Mouse (Mus musculus) retina, embryonic 14.5 days (tissue): ENCODE results near the gene Prpf40b.

Source experiments
- DNase-seq: peaks from one replicate; pipeline ENCODE4 v3.0.0-alpha.2; 2015; ENCODE audit warnings: low spot score

The Prpf40b gene

DNA sequence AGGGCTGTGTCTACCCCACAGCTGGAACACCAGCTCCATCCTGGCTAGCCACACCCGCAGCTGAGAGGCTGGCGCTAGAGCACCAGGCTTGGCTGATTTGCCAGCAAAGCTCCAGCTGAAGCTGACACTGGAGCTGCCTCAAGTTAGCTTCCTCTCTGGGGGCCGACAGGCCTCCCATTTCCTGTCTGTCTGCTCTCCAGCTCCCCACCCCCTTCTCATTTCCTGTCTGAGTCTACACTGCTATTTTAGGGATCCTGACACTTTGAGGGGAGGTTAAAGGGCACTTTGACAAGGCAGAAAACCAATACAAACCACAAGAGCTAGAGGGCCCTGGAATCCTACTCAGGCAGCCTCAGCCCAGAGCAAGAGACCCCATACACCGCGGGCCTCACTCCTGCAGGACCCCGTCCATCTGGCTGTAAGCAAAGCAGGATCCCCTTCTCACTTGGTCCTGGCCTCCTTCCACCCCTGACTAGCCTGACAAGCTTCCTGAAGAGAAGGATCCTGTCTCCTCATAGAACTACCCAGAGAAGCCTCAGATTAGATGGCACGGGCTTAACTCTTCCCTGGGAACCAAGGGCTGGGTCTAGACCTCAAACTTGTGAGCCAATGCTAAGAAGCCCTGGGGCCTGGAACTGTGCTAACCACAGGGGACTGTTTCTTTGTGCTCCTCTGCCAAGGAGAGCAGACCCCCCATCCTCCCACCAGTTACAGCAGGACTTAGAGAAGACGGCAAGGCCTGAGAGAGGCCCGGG is 38.2 kb downstream of the Prpf40b start:
- DNase-seq, result no peak

DNA sequence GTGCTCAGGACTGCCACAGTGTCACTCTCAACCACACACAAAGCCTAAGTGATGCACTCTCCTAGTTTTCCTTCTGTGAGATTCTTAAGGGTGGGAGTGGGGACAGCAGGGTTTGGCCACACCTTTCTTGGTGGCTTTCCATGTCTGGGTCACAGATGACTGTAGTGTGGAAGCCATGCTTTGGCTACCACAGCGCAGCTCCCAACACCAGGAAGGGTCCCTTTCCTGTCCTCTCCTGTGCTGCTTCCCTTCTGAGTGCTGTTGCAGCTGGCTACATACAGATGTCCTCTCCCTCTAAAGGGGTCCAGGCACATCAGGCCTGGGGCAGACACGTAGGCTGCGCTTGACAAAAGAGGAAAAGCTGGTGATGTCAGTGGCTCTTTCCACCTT is 38.8 kb downstream of the Prpf40b start:
- DNase-seq, result no peak

DNA sequence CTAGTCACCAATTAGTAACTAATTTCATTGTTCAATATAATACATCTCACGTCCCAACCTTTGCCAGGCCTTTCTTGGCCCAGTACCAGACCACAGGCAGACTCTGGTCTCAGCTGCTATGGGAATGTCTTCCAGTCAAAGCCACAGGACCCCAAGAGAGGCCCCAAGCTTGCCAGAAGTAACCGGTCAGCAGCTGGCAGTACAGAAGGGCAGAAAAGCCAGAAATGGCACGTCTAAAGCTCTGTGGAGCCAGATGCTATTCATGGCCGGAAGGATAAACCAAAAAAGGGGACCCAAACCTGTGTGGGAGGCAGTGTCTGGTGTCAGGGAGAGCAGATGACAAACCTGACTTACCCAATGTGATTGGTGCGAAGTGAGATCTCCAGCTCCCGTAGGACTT is 39.6 kb downstream of the Prpf40b start:
- DNase-seq, result no peak

DNA sequence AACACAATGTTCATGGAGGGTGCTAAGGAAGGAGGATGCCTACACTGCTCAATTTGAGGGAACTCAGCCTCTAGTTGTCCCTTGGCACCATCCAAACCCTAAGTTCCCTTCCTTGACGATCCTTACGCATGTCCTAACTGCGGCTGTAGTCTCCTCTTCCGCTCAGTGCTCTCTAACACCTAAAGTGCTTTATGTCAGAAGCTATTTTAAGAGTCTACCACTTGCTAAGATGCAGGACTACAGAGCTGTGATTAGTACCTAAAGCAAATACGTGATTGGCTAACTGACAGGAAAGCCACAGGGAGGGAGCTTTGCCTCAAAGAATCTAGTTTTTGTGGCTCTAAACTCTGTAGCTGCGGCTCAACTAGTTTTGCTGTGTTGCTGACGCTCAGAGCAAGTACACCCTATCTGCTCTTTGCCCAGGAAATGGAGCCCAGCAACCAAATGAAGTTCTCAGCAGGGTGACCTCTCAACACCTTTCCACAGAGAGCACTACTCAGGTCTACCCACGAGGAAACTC is 41.0 kb downstream of the Prpf40b start:
- DNase-seq, result no peak

DNA sequence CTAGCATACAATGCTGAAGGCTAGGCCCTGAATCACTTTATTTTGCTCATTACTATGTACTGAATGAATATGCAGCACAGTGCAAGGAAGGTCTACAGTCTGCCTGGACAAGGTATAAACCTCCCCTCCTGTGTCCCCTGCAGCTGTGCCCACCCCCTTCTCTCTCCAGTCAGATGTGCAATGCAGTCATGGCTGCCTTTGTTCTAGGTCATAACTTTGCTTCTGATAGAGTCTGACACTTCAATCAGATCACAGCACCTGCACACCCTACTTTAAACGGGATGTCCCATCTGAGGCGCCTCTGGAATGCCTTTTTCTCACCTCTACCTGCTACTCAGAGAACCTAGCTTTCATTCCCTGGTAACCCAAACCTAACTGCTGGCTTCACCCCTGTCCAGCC is 44.0 kb downstream of the Prpf40b start:
- DNase-seq, result no peak

DNA sequence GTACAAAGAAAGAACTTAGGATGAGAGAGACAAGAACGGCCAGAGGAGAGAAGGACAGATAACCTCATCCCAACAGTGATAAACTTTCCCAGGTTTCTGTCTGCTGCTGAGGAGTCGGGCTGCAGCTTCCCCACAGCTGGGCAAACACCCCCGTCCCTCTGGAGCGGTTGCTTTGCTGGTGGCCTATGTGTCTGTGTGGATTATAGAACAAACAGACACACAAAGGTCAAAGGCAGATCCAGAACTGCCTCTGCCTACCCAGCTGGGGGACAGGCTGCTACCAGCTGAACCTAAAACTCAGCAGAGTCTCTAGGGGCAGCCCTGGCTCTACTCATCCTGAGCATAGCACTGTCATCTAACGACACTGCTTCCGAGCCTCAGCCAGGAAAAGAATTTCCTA is 44.8 kb downstream of the Prpf40b start:
- DNase-seq, result no peak

DNA sequence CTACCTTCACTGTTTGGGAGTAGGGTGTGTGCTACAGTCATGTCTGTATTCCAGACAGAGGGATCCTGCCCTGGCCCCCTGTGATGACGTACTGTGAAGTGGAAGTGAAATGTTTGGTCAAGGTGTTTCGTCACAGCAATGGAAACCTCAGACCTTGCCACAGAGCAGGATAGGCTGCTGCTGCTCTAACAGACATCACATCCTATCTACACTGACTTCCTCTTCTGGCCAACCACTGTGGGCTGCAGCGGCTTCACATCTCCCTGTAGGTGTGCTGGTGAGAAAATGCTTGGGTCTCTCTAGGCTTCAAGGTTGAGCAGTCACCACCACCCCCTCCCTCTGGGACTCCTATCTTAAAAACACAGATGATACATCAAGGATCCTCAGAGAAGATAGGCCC is 46.2 kb downstream of the Prpf40b start:
- DNase-seq, result no peak

DNA sequence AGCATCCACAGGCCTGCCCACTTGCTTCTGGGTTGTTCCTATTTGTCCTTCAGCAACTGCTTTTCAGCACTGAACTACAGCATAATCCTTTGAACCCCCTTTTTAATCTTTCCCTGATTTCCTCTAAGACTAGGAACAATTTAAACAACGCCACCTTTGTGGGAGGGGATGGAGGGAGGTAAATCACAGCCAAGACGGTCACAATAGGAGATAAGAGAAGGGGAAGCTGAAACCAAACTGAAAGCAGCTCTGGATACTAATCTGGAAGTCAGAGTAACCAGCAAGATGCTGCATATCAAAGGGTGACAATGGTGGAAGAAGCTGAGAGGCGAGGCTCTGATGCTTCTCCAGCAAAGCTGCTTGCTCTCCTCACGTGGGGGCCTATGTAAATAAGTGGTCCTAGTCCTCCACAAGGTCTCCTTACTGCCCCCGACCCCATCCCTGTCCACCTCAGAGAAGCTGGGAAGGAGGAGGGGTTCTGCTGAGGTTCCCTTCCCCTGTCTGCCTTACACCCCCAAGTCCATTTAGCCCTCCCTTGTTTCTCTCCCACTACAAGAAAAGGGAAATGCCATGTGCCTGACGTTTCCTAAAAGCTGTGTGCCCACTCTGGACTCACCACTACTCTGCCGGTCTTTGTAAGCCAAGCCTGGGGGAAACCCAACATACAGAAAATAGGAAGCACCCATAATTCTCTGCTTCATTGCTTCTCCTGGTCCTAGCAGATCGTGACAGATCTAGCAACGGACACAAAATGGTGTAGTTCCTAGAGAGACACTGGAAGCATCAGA is 47.5 kb downstream of the Prpf40b start:
- DNase-seq, result no peak

DNA sequence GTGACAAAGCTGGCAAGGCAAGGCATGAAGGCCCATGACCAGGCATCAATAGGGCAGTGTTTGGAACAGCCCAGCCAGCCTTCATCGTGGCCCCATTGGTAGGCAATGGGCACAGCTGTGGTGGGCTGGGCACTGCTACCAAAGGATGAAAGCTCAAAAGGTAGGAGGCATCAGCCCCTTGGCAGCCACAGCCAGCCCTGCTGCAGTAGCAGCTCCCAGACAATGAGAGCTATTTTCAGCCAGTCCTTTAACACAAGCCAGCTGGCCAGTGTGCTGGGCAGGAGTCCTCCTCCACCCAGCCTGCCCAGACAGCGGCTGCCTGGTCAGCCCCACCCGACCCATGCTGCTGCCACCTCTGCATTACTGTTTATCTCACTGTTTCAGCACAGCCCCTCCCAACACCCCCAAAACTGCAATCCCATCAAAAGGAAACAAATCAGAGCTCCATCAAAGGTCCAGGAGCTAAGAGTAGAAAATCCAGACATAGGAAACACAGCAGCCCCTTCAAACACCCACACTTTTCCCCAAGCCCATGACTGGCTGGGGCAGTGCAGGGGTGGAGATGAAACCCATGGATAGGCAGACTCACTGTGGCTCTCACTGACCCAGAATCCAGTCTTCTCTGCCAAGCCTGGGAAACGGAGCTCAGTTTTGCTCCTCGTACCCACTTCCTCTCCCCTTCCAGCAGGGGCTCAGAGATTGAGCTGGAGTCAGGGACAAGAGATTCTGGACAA is 48.7 kb downstream of the Prpf40b start:
- DNase-seq, result no peak

DNA sequence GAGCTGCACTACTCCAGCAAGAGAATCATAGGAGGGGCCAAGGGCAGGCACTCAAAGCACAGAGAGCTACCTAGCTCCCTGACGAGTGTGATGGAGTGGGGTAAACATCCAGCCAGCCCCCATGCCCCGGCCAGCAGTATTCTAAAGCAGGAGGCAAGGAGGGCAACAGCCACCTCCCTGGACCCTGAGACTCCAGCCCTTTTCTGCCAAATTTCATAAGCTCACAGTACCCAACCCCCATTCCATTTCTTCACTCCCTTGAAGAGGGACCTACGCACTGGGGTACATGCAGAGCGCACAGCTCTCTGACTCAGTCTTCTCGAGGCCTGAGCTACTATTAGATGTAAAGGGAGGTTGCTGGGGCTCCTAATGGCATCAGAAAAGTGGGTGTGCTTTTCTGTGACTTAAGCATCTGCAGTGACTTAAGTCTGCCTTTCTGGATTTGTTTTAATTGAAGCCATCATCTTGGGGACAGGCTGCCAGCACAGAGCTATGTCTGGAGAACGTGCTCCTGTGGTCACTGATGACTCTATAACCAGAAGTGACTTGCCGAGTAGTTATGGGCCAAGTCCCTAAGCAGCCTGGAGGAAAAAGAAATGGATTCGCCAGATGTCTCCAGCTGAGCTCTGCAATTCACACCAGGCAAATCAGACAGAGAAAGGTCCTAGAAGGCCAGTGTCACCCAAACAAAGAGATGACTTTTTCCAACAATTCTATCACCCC is 49.4 kb downstream of the Prpf40b start:
- DNase-seq, result no peak

DNA sequence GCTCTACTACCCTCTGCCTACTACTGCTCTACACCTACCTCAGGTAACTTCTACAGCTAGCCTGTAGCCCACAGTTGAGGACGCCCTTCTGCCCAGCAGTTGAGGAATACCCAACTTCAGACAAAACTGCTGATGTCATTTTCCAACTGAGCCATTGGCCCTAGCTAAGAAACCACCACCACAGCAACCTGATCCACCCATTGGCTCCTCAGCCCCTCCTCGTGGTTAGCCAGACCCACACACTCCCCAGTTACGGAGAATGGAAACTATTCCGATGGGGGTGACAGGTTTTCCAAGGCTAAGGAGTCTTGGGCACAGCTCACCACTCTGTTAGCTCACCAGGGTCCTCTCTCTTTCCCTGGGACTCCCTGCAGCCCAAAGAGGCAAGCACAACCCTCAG is 50.1 kb downstream of the Prpf40b start:
- no peak for DNase-seq

DNA sequence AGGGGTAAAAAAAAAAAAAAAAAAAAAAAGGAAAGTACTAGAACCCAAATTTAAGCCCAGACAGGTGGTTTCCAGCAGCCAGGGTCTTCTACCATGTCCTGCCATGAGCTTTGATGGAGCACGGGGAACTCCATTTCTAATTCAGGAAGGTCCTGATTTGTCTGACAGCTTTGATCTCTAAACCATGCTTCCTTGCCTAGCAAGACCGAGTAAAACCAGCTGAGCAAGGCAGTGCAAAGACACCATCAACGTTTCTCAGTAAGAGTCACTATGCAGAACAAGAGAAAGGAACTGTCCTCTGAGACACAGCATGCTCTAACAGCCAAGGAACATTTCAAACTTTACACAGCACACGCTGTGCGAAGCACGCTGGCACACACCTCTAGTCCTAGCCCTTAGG is 56.7 kb downstream of the Prpf40b start:
- no peak for DNase-seq

DNA sequence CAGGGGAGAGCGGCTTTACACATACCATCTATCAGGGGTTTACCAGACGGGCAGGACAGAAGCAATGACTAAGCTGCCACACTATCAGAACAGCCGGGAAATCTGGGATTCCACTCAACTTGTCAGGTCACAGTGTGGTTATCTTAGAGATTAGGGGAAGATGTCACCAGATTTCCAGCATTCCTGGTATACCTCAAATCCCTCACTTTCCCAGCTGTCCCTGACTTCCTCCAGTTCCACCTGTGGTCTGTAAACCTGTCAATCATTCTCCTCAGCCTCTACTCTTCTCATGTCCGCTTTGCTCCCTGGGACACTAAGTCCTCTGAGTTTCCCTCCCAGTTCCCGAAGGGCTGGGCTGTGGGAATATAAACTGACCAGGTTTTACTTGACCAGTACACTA is 57.4 kb downstream of the Prpf40b start:
- no peak for DNase-seq

DNA sequence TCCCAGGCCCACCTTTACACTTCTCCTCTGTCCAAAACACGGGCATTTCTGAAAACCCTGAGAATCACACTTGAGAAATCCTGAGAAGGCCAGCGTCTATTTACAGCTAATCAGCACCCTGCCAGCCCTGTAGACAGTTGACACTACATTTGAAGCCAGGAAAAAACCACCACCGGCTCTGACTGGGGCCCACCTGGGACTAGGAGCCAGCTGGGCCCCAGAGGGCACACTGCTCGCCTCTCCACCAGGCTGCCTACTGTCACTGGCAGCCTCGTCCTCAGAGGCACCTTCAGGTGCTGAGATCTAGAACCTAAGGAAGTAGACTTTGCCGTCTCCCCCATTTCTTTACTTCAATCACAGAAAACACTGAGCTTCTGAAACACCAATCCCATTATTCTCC is 60.8 kb downstream of the Prpf40b start:
- DNase-seq, result no peak

DNA sequence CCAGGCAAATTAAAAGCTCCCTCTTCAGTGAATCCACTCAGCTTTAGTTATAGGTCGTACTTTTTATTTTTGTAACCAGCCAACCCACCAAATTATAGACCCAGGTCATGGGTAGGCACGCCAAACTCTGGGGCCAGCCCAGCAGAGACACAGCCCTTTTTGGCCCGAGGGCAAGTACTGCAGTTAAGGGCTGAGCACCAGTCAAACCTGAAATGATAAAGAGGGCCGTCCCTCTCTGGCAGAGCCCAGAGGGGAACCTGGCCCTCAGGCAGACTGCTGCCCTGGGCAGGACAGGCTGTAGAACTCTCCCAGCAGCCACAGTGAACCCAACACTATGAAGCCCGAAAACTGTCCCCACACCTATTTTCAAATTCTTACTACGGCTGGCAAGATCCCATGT is 61.6 kb downstream of the Prpf40b start:
- DNase-seq, result no peak

DNA sequence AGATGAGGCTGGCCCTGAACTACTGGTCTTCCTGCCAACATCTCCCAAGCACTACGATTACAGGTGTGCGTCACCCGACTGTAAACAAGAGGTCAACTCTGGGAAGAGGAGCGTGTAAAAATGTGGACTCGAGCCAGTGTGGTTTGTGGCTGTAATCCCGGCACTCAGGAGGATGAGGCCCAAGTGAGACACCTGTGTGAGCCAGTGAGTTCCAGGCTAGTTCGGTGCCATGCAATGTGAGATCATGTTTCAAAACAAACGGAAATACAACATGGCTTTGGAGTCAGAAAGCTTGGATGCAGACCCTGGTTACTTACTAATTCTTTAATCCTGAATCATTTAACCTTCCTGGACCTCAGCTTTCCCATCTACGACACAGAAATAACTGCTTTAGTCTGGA is 64.1 kb downstream of the Prpf40b start:
- no peak for DNase-seq

DNA sequence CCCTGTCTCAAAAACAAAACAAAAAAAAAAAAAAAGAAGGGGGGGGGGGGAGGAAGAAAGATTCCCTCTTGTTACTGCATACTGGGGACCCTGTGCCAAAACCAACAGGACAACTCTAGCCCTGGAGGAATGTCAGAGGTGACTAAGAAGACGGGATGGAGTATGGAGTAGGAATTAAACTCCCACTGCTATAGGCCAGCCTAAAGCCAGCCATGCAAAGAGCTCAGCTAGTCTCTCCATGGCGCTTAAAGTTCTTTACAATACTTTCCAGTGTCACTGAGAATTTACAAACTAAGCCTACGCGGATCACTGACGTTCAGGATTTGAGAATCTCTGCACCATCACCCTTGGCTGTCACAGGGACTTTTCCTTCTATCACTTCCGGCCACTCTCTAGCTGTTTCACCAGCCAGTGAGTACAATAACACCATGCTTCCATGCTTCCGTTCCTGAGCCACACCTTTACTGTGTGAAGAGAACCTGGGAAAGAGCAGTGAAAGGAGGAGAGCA is 69.2 kb downstream of the Prpf40b start:
- no peak for DNase-seq

DNA sequence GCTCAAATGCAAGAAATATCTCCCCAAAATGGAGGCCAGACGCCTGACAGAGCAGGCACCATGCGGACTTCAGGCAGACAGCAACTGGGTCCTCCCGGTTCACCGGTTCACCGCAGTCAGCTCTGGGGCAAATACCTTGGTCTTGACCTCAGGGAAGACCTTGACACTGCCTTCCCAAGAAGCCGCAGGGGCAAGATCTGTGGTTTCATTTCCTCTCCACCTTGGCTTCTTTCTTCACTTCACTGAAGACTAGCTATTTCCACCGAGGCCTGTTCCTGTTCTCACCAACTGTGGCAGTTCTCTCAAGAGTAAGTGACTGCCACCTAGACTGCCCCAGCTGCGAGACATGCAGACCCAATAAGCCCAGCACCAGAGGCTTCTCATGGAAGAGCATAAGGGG is 70.0 kb downstream of the Prpf40b start:
- DNase-seq, result no peak
